Mouse (Mus musculus) liver, adult 2 months (tissue): ENCODE data around the gene Gprc5c. TPM values are rescaled to one million over a fixed set of nuclear protein-coding genes. Genes with fewer than 3 reads are reported as not detected.

Experiments used
- DNase-seq: peaks from one replicate; pipeline ENCODE4 v3.0.0-alpha.2; 2011; ENCODE audit warnings: low read depth, low spot score; ENCODE audit errors: extremely low read depth
- H3K27ac ChIP-seq: fragments of 200-500 bp; replicated peaks from 2 replicates; pipeline ENCODE4 v1.5.1; 2012; ENCODE audit warnings: low read depth, mild to moderate bottlenecking, control low read depth, inconsistent platforms, low read length; ENCODE audit not compliant: insufficient read depth
- H3K27me3 ChIP-seq: fragments of 200-500 bp; 2 replicates; pipeline ENCODE4 v1.6.1; 2012; ENCODE audit warnings: mild to moderate bottlenecking, moderate library complexity, low read length, inconsistent platforms; ENCODE audit not compliant: control insufficient read depth, insufficient read depth
- H3K36me3 ChIP-seq: fragments of 200-500 bp; 2 replicates; pipeline ENCODE4 v1.6.1; 2012; ENCODE audit warnings: low read length, inconsistent platforms; ENCODE audit not compliant: control insufficient read depth, insufficient read depth
- H3K4me1 ChIP-seq: fragments of 200-500 bp; 2 replicates; pipeline ENCODE4 v1.6.1; 2011; ENCODE audit warnings: low read length; ENCODE audit not compliant: control insufficient read depth, insufficient read depth
- H3K4me3 ChIP-seq: fragments of 200-500 bp; 2 replicates; pipeline ENCODE4 v1.5.1; 2011; ENCODE audit warnings: low read depth, mild to moderate bottlenecking, control low read depth, low read length, moderate library complexity; ENCODE audit not compliant: insufficient read depth
- H3K79me2 ChIP-seq: fragments of 200-500 bp; 2 replicates; pipeline ENCODE4 v1.6.1; 2012; ENCODE audit warnings: inconsistent platforms, mild to moderate bottlenecking, low read length, moderate library complexity; ENCODE audit not compliant: control insufficient read depth, insufficient read depth
- H3K9ac ChIP-seq: fragments of 200-500 bp; 2 replicates; pipeline ENCODE4 v1.6.1; 2012; ENCODE audit warnings: low read depth, mild to moderate bottlenecking, control low read depth, inconsistent platforms, low read length
- CTCF ChIP-seq: fragments of 200-500 bp; IDR thresholded peaks from 2 replicates; pipeline ENCODE4 v1.5.1; 2011; ENCODE audit warnings: low read depth, low read length, control low read depth
- POLR2A ChIP-seq: fragments of 200-500 bp; IDR thresholded peaks from 2 replicates; pipeline ENCODE4 v1.6.1; 2011; ENCODE audit warnings: low read length, control low read depth; ENCODE audit not compliant: insufficient read depth; ENCODE audit errors: extremely low read depth
- WGBS: fragments of 180-500 bp; shearing (Covaris S2); methylation state at CpG from one replicate; pipeline ENCODE4 v1.1.7; 2018; 5-methylcytosine and 5-hydroxymethylcytosine counted together
- polyA plus RNA-seq: library from polyadenylated mRNA; depleted of rRNA; stranded (reverse); fragments of >200 nt; gene quantifications from 2 replicates; pipeline ENCODE4 v1.2.3, GENCODE M21; 2012
- total RNA-seq: library from RNA; depleted of rRNA; stranded (reverse); fragments of >200 nt; gene quantifications from 2 replicates; pipeline ENCODE4 v1.2.3, GENCODE M21; 2014

The Gprc5c gene
- total and polyA plus RNA-seq, 2 experiments, result 51.4 to 93.9 TPM

- Histone ChIP-seq H3K79me2 (no peaks in the 10 kb centered on the region), H3K27ac (no peak overlapping the region), H3K27me3 (no peaks in the 10 kb centered on the region), H3K36me3 (no peaks in the 10 kb centered on the region), H3K4me3 (no peak overlapping the region), H3K4me1 (0 out of 2 replicates have a peak, but pooled peaks cover 2% of the 10 kb centered on the region), H3K9ac (no peak overlapping the region)
- no peak for TF ChIP-seq POLR2A
- TF ChIP-seq CTCF, result no peak
- 37% methylated on average over 11 of the region's 11 CpGs for WGBS
- no peak for DNase-seq
Observed at GRCm38 (mm10) chr11:114823199-114823725, 27.7 kb upstream of the Gprc5c start.

DNA sequence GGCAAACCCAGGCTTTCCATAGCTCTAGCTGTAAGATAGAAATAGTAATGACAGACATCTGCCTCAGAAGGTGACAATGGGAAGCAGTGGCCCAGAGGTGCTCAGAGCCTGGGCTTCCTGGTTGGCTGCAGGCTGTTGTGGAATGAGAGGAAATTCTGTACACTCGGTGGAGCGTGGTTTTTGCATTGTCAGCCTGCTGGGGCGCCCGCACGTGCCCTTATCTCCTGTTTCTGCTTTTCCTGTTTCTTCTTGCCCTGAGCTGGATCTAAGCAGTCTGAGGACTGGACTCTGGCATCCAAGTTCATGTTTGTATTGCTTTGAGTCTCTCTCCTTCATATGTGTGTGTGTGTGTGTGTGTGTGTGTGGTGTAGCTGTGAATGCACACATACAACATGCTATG is 24.3 kb upstream of the Gprc5c start:
- Histone ChIP-seq H3K36me3 (no peaks in the 10 kb centered on the region), H3K27ac (no peak overlapping the region), H3K27me3 (no peaks in the 10 kb centered on the region), H3K4me1 (peaks cover 11% of the 10 kb centered on the region), H3K79me2 (no peaks in the 10 kb centered on the region), H3K4me3 (no peak overlapping the region), H3K9ac (no peak overlapping the region)
- WGBS, result 72% methylated on average over 5 of the region's 5 CpGs
- TF ChIP-seq CTCF (no peak), POLR2A (no peak)
- no peak for DNase-seq

- Histone ChIP-seq H3K79me2 (no peaks in the 10 kb centered on the region), H3K4me3 (peak overlapping the region; percentile 12; the same call in 1 of the 2 replicates), H3K36me3 (no peaks in the 10 kb centered on the region), H3K9ac (peak overlapping the region; percentile 39), H3K27me3 (no peaks in the 10 kb centered on the region), H3K4me1 (peaks cover 9% of the 10 kb centered on the region), H3K27ac (peak overlapping the region; percentile 84)
- 5% methylated on average over 24 of the region's 24 CpGs for WGBS
- TF ChIP-seq POLR2A (no peak), CTCF (no peak)
- DNase-seq, result peak; percentile 83
Observed at GRCm38 (mm10) chr11:114829499-114830432, 21.2 kb upstream of the Gprc5c start.

DNA sequence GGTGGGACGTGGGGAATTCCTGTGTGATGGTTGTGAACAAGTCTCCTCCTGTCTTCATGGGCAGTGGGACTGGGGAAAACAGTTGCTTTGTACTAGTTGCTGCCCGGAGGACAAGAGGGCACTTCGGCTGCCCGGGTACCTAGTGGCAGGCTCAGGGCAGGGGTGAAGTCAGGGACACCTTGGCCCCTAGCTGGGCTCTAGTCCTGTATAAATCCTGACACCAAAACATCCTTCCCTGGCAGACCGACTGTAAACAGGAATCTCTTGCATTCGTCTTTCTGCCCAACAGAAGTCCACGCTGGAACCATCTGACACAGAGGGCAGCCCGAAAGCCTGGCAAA is 20.5 kb upstream of the Gprc5c start:
- Histone ChIP-seq H3K27me3 (no peaks in the 10 kb centered on the region), H3K27ac (peak overlapping the region; percentile 84), H3K4me3 (no peak overlapping the region), H3K79me2 (no peaks in the 10 kb centered on the region), H3K4me1 (peaks cover 9% of the 10 kb centered on the region), H3K9ac (peak overlapping the region; percentile 39; the same call in 1 of the 2 replicates), H3K36me3 (no peaks in the 10 kb centered on the region)
- DNase-seq, result peak; percentile 81
- TF ChIP-seq POLR2A (no peak), CTCF (no peak)
- 19% methylated on average over 8 of the region's 8 CpGs for WGBS

DNA sequence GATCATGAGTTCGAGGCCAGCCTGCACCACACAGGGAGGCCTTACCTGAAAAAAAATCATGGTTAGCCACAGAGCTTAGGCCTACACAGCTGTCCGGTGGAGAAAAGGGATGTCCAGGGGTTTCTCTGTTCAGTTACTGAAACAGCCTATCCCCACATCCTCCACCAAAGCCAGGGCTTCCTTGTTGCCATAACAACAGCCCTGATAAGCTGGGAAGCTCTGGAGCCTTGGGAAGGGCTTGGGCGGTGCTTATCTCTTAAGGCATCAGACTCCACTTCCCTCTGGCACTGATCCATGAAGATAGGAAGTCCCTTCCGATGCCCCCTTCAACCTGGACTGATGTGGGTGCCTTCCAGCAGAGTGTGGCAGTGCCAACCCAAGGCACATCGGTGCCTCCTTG is 17.8 kb upstream of the Gprc5c start:
- no peaks in the 10 kb centered on the region for H3K79me2 ChIP-seq
- no peak overlapping the region for H3K9ac ChIP-seq
- TF ChIP-seq POLR2A (no peak), CTCF (no peak)
- peaks cover 9% of the 10 kb centered on the region for H3K4me1 ChIP-seq
- 70% methylated on average over 5 of the region's 5 CpGs for WGBS
- H3K27ac ChIP-seq, result no peak overlapping the region
- no peaks in the 10 kb centered on the region for H3K36me3 ChIP-seq
- H3K27me3 ChIP-seq, result no peaks in the 10 kb centered on the region
- DNase-seq, result no peak
- no peak overlapping the region for H3K4me3 ChIP-seq
